Mouse (Mus musculus) midbrain, postnatal 0 days (tissue): Measurements from ENCODE around the gene Nfib. TPM values are rescaled to one million over a fixed set of nuclear protein-coding genes. Genes with fewer than 3 reads are reported as not detected.

Source experiments
- ATAC-seq: fragments of 200-750 bp; cut with Nextera tagmentation; 2 replicates; pipeline ENCODE4 v1.8.0; 2017; ENCODE audit warnings: moderate number of reproducible peaks, mild to moderate bottlenecking, moderate TSS enrichment, moderate library complexity; ENCODE audit not compliant: low FRiP score
- DNase-seq: peaks from one replicate; pipeline ENCODE4 v3.0.0-alpha.2; 2015; ENCODE audit warnings: low spot score
- H3K27ac ChIP-seq: fragments of 300-500 bp; sonication (generic); 2 replicates; pipeline ENCODE4 v1.5.1; 2014; ENCODE audit warnings: low read depth, mild to moderate bottlenecking, low read length, mixed read lengths
- H3K27me3 ChIP-seq: fragments of 300-500 bp; sonication (generic); 2 replicates; pipeline ENCODE4 v1.6.1; 2014; ENCODE audit warnings: low read length, control low read depth, mixed read lengths; ENCODE audit not compliant: insufficient read depth
- H3K36me3 ChIP-seq: fragments of 300-500 bp; sonication (generic); 2 replicates; pipeline ENCODE4 v1.6.1; 2014; ENCODE audit warnings: low read length, control low read depth, mixed read lengths; ENCODE audit not compliant: insufficient read depth
- H3K4me1 ChIP-seq: fragments of 300-500 bp; sonication (generic); 2 replicates; pipeline ENCODE4 v1.6.1; 2014; ENCODE audit warnings: mild to moderate bottlenecking, control low read depth, antibody characterized with exemption, low read length, mixed read lengths; ENCODE audit not compliant: insufficient read depth
- H3K4me2 ChIP-seq: fragments of 300-500 bp; sonication (generic); 2 replicates; pipeline ENCODE4 v1.6.1; 2014; ENCODE audit warnings: low read depth, mild to moderate bottlenecking, low read length, mixed read lengths; ENCODE audit not compliant: poor library complexity, severe bottlenecking
- H3K4me3 ChIP-seq: fragments of 300-500 bp; sonication (generic); 2 replicates; pipeline ENCODE4 v1.5.1; 2014; ENCODE audit warnings: low read depth, mild to moderate bottlenecking, low read length, moderate library complexity
- H3K9ac ChIP-seq: fragments of 300-500 bp; sonication (generic); replicated peaks from 2 replicates; pipeline ENCODE4 v1.6.1; 2014; ENCODE audit warnings: mild to moderate bottlenecking, low read length, moderate library complexity, mixed read lengths; ENCODE audit not compliant: poor library complexity, severe bottlenecking
- H3K9me3 ChIP-seq: fragments of 300-500 bp; sonication (generic); 2 replicates; pipeline ENCODE4 v1.6.1; 2016; ENCODE audit warnings: low read length, control low read depth
- CTCF ChIP-seq: IDR thresholded peaks from 2 replicates; pipeline ENCODE4 v1.5.1; 2016; ENCODE audit warnings: antibody characterized with exemption, mild to moderate bottlenecking
- WGBS: fragments of 180-500 bp; shearing (Covaris S2); extraction: QIAGEN DNeasy Blood & Tissue Kit; methylation state at CpG from one replicate; pipeline ENCODE4 v1.1.7; 2014; 5-methylcytosine and 5-hydroxymethylcytosine counted together
- polyA plus RNA-seq: library from polyadenylated mRNA; unstranded; fragments of >200 nt; fragmentation: Nextera tagmentation; extraction: Ambion mirVana; gene quantifications from 2 replicates; pipeline ENCODE4 v1.2.1, GENCODE M21; 2015
- total RNA-seq: library from RNA; depleted of rRNA; stranded (reverse); fragments of >200 nt; gene quantifications from 2 replicates; pipeline ENCODE4 v1.2.3, GENCODE M21; 2014

Gene Nfib
- total and polyA plus RNA-seq, 2 experiments from 2014 or later = 27.7 to 62.8 TPM

DNA sequence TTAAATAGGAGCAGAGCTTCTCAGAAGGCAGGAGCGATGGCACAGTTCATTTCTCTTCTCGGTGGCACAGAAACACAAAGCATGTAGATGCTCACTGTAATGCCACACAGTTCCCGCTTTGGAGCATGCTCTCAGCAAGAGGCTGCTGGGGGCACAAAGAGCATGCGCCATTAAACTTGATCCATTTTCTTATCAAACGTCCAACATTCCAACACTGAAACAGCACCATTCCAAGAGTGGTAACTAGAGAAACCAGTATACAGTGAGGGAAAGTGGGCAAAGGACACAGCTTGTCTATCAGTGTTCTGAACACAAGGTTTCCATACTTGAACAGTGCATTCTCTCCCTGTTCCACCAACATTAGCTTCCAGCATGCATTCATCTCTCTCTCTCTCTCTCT lies 206.3 kb downstream of the Nfib start:
- Histone ChIP-seq H3K9me3 (no peaks in the 10 kb centered on the region), H3K4me1 (no peaks in the 10 kb centered on the region), H3K36me3 (no peaks in the 10 kb centered on the region), H3K4me2 (peak overlapping the region; percentile 40), H3K27me3 (no peaks in the 10 kb centered on the region), H3K4me3 (peak overlapping the region; percentile 69), H3K9ac (no peak overlapping the region), H3K27ac (peak overlapping the region; percentile 21; the same call in 1 of the 2 replicates)
- 51% methylated on average over 5 of the region's 5 CpGs for WGBS
- no peak for TF ChIP-seq CTCF
- DNase-seq (peak; percentile 68), ATAC-seq (no peak)

DNA sequence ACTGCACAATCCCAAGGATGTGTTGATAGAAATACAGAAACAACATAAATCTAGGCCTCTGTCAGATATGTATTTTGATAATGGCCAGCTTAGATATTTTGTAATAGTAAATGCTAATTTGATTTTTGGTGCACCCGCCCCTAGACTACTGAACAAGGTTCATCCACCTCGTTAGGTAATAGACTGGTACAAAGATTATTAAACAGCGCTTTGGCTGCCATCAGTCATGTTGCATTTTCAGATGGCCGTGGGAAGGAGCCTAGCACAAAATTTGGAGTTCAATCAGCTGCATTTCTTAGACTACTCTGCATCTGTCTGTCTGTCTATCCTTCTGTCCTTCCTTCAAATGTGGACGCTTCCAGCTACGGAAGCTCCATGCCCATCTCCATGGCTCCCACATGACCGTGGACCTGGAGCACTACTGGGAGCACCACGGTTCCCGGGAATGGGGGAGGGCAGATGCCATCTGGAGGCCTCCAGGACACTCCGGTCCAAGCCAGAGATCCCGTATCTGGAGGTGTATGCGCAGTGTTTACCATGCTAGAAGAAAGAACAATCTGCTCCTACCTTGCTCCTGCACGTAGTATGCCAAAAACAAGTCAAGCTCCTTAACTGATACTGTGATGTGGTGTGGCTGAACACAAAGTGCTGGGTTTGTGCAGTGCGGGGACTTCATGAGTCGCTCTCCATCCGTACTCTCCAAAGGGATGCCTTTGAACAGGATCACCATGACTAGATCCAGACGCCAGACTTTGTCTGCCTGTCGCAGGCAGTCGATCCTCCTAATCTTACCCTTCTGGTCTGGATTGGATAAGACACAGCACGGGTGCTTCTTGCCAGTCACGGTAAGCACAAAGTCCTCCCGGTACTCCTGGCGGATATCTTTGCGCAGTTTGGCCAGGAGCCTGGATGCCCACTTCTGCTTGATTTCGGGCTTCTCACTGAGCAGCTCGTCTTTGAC lies 207.6 kb downstream of the Nfib start:
- H3K36me3 ChIP-seq = no peaks in the 10 kb centered on the region
- H3K27ac ChIP-seq = peak overlapping the region; percentile 34; the same call in 1 of the 2 replicates
- no peaks in the 10 kb centered on the region for H3K9me3 ChIP-seq
- no peak for TF ChIP-seq CTCF
- peak overlapping the region; percentile 69 for H3K4me3 ChIP-seq
- H3K9ac ChIP-seq = peak overlapping the region; percentile 40; the same call in 1 of the 2 replicates
- WGBS = 69% methylated on average over 26 of the region's 26 CpGs
- H3K4me2 ChIP-seq = peak overlapping the region; percentile 40
- H3K4me1 ChIP-seq = no peaks in the 10 kb centered on the region
- no peaks in the 10 kb centered on the region for H3K27me3 ChIP-seq
- DNase-seq (peak; percentile 62), ATAC-seq (0 out of 2 replicates have a peak, but pooled peaks have one; percentile 41)

DNA sequence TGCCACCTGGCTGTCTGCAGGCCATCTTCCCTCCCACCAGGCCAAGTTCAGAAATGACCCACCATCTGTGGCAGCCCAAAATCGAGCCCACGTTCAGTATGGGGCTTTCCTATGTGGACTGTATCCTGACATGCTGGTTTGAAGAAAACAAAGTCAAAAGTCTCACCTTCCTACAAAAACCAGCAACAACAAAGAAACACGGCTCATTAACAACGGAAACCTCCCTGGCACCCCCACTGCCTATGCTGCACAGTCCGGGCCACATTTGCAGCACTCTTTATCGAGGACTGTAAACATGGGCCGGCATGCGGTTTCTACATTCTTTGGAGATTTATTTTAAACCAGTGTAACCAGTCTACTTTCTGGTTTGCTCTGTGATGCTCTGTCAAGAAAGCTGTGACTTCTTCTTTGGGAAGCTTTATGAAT lies 208.4 kb downstream of the Nfib start:
- Histone ChIP-seq H3K4me1 (no peaks in the 10 kb centered on the region), H3K36me3 (no peaks in the 10 kb centered on the region), H3K9me3 (no peaks in the 10 kb centered on the region), H3K27ac (0 out of 2 replicates have a peak overlapping the region, but pooled peaks have one; percentile 12), H3K27me3 (no peaks in the 10 kb centered on the region), H3K9ac (0 out of 2 replicates have a peak overlapping the region, but pooled peaks have one; percentile 8), H3K4me3 (peak overlapping the region; percentile 69), H3K4me2 (peak overlapping the region; percentile 40)
- TF ChIP-seq CTCF = no peak
- WGBS = 71% methylated on average over 8 of the region's 8 CpGs
- DNase-seq = no peak
- no peak for ATAC-seq

DNA sequence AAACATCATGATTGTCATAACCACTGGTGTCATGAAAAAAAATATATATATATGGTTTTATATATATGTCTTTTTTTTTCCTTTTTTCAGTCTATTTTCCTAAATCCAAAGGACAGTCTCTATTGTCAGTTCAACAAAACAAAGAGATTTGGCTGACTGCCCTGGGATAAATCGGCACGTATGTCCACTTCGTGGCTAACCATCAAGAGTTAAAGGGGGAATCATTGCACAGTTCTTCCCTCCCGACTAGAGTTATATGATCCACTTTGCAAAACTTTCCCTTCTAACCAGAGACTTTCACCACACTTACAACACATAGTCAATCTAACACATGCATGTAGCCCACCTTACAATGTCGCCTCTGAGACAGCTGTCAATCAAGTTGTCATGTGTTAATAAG lies 209.2 kb downstream of the Nfib start:
- ATAC-seq (no peak), DNase-seq (peak; percentile 47)
- Histone ChIP-seq H3K27ac (no peak overlapping the region), H3K4me2 (peak overlapping the region; percentile 40), H3K4me3 (peak overlapping the region; percentile 69), H3K9ac (no peak overlapping the region), H3K27me3 (no peaks in the 10 kb centered on the region), H3K4me1 (no peaks in the 10 kb centered on the region), H3K9me3 (no peaks in the 10 kb centered on the region), H3K36me3 (no peaks in the 10 kb centered on the region)
- TF ChIP-seq CTCF = no peak
- WGBS = 52% methylated on average over 5 of the region's 5 CpGs

DNA sequence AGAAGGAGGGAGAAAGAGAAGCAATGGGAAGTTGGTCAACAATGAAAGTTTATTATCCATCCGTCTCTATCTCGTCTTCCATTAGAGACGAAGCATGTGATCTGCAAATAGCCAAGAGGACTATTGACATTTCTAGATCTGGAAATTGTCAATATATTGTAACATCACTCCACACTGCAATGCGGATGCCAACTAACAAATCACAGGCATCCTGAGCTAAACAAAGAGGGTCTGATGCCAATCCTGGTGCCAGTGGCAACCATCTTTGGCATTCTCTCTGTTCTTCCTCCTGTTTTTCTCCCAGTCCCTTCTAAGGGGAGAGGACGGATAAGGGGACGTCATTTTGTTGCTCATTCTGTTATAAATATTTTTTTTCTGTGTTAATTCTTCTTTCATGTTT lies 209.9 kb downstream of the Nfib start:
- Histone ChIP-seq H3K4me3 (peak overlapping the region; percentile 69; the same call in 1 of the 2 replicates), H3K27me3 (no peaks in the 10 kb centered on the region), H3K36me3 (no peaks in the 10 kb centered on the region), H3K4me2 (peak overlapping the region; percentile 40), H3K9me3 (no peaks in the 10 kb centered on the region), H3K27ac (peak overlapping the region; percentile 51), H3K9ac (no peak overlapping the region; the same call in 1 of the 2 replicates), H3K4me1 (no peaks in the 10 kb centered on the region)
- ATAC-seq (no peak), DNase-seq (peak; percentile 83)
- no peak for TF ChIP-seq CTCF
- 71% methylated on average over 6 of the region's 6 CpGs for WGBS

DNA sequence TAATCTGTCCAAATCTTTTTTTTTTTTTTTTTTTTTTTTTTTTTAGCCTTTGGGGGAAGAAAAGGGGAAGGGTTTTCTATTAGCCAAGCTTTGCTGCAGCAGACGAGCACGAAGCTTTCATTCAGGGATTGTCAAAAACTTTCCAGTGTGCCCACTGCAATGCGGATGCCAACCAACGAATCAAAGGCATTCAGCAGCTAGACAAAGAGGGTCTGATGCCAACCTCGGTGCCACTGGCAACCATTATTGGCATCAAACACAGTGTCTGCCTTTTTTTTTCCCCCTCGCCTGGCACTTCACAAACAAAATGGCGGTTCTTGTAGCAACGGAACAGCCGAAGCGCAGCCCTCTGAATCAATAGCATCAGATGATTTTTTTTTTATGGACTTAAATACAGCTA lies 210.7 kb downstream of the Nfib start:
- H3K27me3 ChIP-seq = no peaks in the 10 kb centered on the region
- WGBS = 56% methylated on average over 10 of the region's 10 CpGs
- no peaks in the 10 kb centered on the region for H3K4me1 ChIP-seq
- H3K4me3 ChIP-seq = no peak overlapping the region
- no peak overlapping the region for H3K9ac ChIP-seq
- H3K27ac ChIP-seq = peak overlapping the region; percentile 51; the same call in 1 of the 2 replicates
- DNase-seq (peak; percentile 97), ATAC-seq (peak; percentile 81)
- H3K4me2 ChIP-seq = peak overlapping the region; percentile 30; the same call in 1 of the 2 replicates
- no peaks in the 10 kb centered on the region for H3K36me3 ChIP-seq
- TF ChIP-seq CTCF = no peak
- no peaks in the 10 kb centered on the region for H3K9me3 ChIP-seq
